In genomic region chr11:100850038-100850777, GRCm38 (mm10) we compare ENCODE assay signal across 8 mouse cellular contexts. TPM values are rescaled to one million over a fixed set of nuclear protein-coding genes. Genes with fewer than 3 reads are reported as not detected.
A peak's percentile ranks its signal among the peaks of the same experiment; 100 is the strongest.
DNase-seq lines count a peak whose midpoint lies in the region; ATAC-seq and TF ChIP-seq lines count a peak whose summit lies in the region.

Stat5b (minus strand) TSS chr11:100850724.

- peak; percentile 81 for ATAC-seq in forebrain, postnatal 0 days
- ATAC-seq in lung, embryonic 15.5 days (ENCODE audit: borderline replicate concordance, extremely low read depth, low FRiP score, low TSS enrichment): peak; percentile 75

- H3K4me2 ChIP-seq in forebrain, postnatal 0 days (ENCODE audit: low read depth): peak within 1 kb of the TSS; percentile 92
- H3K4me2 ChIP-seq in lung, embryonic 15.5 days: peak within 1 kb of the TSS; percentile 87

- no peaks in the 10 kb centered on the region for H3K36me3 ChIP-seq in forebrain, postnatal 0 days (ENCODE audit: insufficient read depth)
- H3K36me3 ChIP-seq in lung, embryonic 15.5 days: no peaks in the 10 kb centered on the region

- DNase-seq in MN1 (ENCODE audit: low spot score): peak; percentile 45
- DNase-seq in cerebellum, adult 2 months: peak; percentile 76 to 83
- DNase-seq in forebrain, postnatal 0 days: peak; percentile 85
- DNase-seq in heart, postnatal 36 days: peak; percentile 79 to 89
- peak in 1 of 2 experiments; percentile 16 for DNase-seq in layer of hippocampus, adult 8-10 months (ENCODE audit: low spot score in 2 of 2)
- DNase-seq in thymus, postnatal 14 days: peak; percentile 95

- H3K4me3 ChIP-seq in cerebellum, adult 2 months (replicated peaks; ENCODE audit: insufficient read depth, low read depth, low read length): peak within 1 kb of the TSS; percentile 56
- H3K4me3 ChIP-seq in forebrain, postnatal 0 days (ENCODE audit: low read depth, low read length): peak within 1 kb of the TSS; percentile 83
- peak within 1 kb of the TSS; percentile 89 for H3K4me3 ChIP-seq in lung, embryonic 15.5 days
- peak within 1 kb of the TSS; percentile 85 for H3K4me3 ChIP-seq in olfactory bulb, adult 2 months (ENCODE audit: insufficient read depth, low read depth, low read length)

- no peaks in the 10 kb centered on the region for H3K9me3 ChIP-seq in forebrain, postnatal 0 days (ENCODE audit: low read length)
- H3K9me3 ChIP-seq in lung, embryonic 15.5 days: no peaks in the 10 kb centered on the region

- WGBS in cerebellum, adult 2 months: 1% methylated on average over 103 of the region's 104 CpGs
- WGBS in forebrain, postnatal 0 days: 2% methylated on average over 88 of the region's 104 CpGs
- WGBS in lung, embryonic 15.5 days: under 1% methylated on average over 91 of the region's 104 CpGs
- WGBS in olfactory bulb, adult 2 months: under 1% methylated on average over 104 of the region's 104 CpGs

- peak; percentile 65 for TF ChIP-seq POLR2A in cerebellum, adult 2 months (IDR thresholded peaks at IDR 0.05; ENCODE audit: borderline replicate concordance, insufficient read depth, low read length)
- peak; percentile 47 for TF ChIP-seq POLR2A in olfactory bulb, adult 2 months (IDR thresholded peaks at IDR 0.05; ENCODE audit: insufficient read depth, low read depth, low read length)

- peaks cover 8% of the 10 kb centered on the region for H3K4me1 ChIP-seq in cerebellum, adult 2 months (ENCODE audit: control insufficient read depth, insufficient read depth, low read length)
- peaks cover 11% of the 10 kb centered on the region; the same call in 1 of the 2 replicates for H3K4me1 ChIP-seq in forebrain, postnatal 0 days (ENCODE audit: insufficient read depth)
- peaks cover 24% of the 10 kb centered on the region for H3K4me1 ChIP-seq in lung, embryonic 15.5 days
- H3K4me1 ChIP-seq in olfactory bulb, adult 2 months (ENCODE audit: control insufficient read depth, insufficient read depth, low read length): peaks cover 17% of the 10 kb centered on the region

- peak within 1 kb of the TSS; percentile 57 for H3K27ac ChIP-seq in cerebellum, adult 2 months (ENCODE audit: insufficient read depth, low read length)
- peak within 1 kb of the TSS; percentile 77 for H3K27ac ChIP-seq in forebrain, postnatal 0 days (ENCODE audit: low read depth, low read length)
- peak within 1 kb of the TSS; percentile 80 for H3K27ac ChIP-seq in lung, embryonic 15.5 days
- peak within 1 kb of the TSS; percentile 63 for H3K27ac ChIP-seq in olfactory bulb, adult 2 months (ENCODE audit: insufficient read depth, low read depth, low read length)

- intact Hi-C loops in heart, postnatal 36 days (cut with DNase I): no loop called here

- H3K9ac ChIP-seq in forebrain, postnatal 0 days: peak within 1 kb of the TSS; percentile 89
- H3K9ac ChIP-seq in lung, embryonic 15.5 days: peak within 1 kb of the TSS; percentile 92

- no peak for TF ChIP-seq CTCF in cerebellum, adult 2 months (IDR thresholded peaks at IDR 0.05; ENCODE audit: borderline replicate concordance, insufficient read depth, low read depth, low read length)
- TF ChIP-seq CTCF in forebrain, postnatal 0 days (IDR thresholded peaks at IDR 0.05; ENCODE audit: low read depth): no peak
- TF ChIP-seq CTCF in olfactory bulb, adult 2 months (IDR thresholded peaks at IDR 0.05; ENCODE audit: insufficient read depth, low read depth, low read length): no peak

- H3K27me3 ChIP-seq in cerebellum, adult 2 months (ENCODE audit: control insufficient read depth, insufficient read depth, low read length): no peaks in the 10 kb centered on the region
- peaks cover 4% of the 10 kb centered on the region for H3K27me3 ChIP-seq in forebrain, postnatal 0 days (ENCODE audit: insufficient read depth, low read length)
- H3K27me3 ChIP-seq in lung, embryonic 15.5 days: peaks cover 23% of the 10 kb centered on the region; the same call in 1 of the 2 replicates

RNA-seq across cellular contexts. Expression of gene Stat5b, which starts in this region (rescaled TPM):
- polyA plus RNA-seq in cerebellum, adult 2 months (2012; rRNA removed): 33.6 and 37.5 TPM in 2 replicates
- total RNA-seq in forebrain, postnatal 0 days (2014; rRNA removed): 17.8 and 22.6 TPM in 2 replicates
- polyA plus RNA-seq in forebrain, postnatal 0 days (2015; fragmentation: Nextera tagmentation; extraction: Ambion mirVana): 4.9 and 8.8 TPM in 2 replicates
- total RNA-seq in heart, postnatal 36 days (2021): 10 to 100 TPM; 62.7 to 62.8 TPM
- 10 to 100 TPM; 13.3 to 18.4 (median 15.6) TPM for total RNA-seq in layer of hippocampus, adult 8-10 months (2022)
- 28.1 TPM in 2 replicates for polyA plus RNA-seq in lung, embryonic 15.5 days (2015; fragmentation: Nextera tagmentation; extraction: Ambion mirVana)
- polyA plus RNA-seq in olfactory bulb, adult 2 months (2012; ENCODE audit: insufficient read depth, insufficient read length, low replicate concordance, missing spikeins): 121 TPM in 1 of 2 replicates, not detected in the other
